Mouse (Mus musculus) erythroblast, embryonic 14.5 days (primary cell): ENCODE measurements around the gene Pa2g4.

ENCODE experiments used
- GATA1 ChIP-seq: IDR thresholded peaks from 2 replicates; pipeline ENCODE4 v1.6.1; 2012; ENCODE audit warnings: low read length, inconsistent platforms, mixed read lengths
- TAL1 ChIP-seq: IDR thresholded peaks from 3 replicates; pipeline ENCODE4 v1.6.1; 2012; ENCODE audit warnings: low read length, inconsistent platforms, mixed read lengths

GRCm38 (mm10) chr10:128518833-128519232, 47.0 kb downstream of the Pa2g4 start:
- TF ChIP-seq TAL1 (no peak), GATA1 (no peak)
